Comparison of ENCODE assay signal across 20 mouse cellular contexts in the genomic region with DNA sequence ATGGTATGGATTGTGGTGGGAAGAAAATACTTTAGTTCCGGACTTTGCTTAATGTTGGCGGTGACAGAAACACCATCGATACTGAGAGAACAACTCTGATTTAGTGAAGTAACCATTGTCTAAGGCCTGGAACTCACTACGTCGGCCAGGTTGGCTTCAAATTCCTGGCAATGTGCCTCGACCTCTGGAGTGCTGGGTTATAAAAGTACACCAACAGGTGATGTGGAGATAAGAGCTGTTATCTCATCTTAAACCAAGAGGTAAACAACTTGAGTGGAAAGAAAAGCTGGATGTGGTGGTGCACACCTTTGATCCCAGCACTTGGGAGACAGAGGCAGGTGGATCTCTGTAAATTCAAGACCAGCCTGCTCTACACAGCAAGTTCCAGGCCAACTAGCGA. TPM values are rescaled to one million over a fixed set of nuclear protein-coding genes. Genes with fewer than 3 reads are reported as not detected.
"Had no signal": no experiment of that assay in that cellular context is flagged by ENCODE, and none has a peak within 500 bp of the region (broad histone marks: within the 10 kb centered on the region; RNA-seq: fewer than 3 reads in every experiment).

No protein-coding gene starts in this region.

- H3K27ac ChIP-seq: neural tube, embryonic 12.5 days; neural tube, embryonic 13.5 days; neural tube, embryonic 15.5 days; stomach, embryonic 15.5 days; stomach, postnatal 0 days had no signal

- H3K27me3 ChIP-seq: neural tube, embryonic 12.5 days; neural tube, embryonic 13.5 days; neural tube, embryonic 15.5 days; stomach, embryonic 15.5 days had no signal

- H3K9ac ChIP-seq: neural tube, embryonic 12.5 days; neural tube, embryonic 13.5 days; neural tube, embryonic 15.5 days; stomach, embryonic 15.5 days had no signal

- DNase-seq: retina, postnatal 1 day; right cerebral cortex, adult 18-20 months; right cerebral cortex, postnatal 14 days; right cerebral cortex, postnatal 25 days; right cerebral cortex, postnatal 4 days; spleen, adult 18-20 months; thymus, adult 18-20 months; thymus, adult 2 months; thymus, postnatal 14 days; thymus, postnatal 25 days; thymus, postnatal 36 days; thymus, postnatal 4 days had no signal

- H3K36me3 ChIP-seq: neural tube, embryonic 12.5 days; neural tube, embryonic 13.5 days; neural tube, embryonic 15.5 days; stomach, embryonic 15.5 days had no signal

- H3K4me1 ChIP-seq: neural tube, embryonic 12.5 days; stomach, embryonic 15.5 days had no signal

- H3K4me3 ChIP-seq: neural tube, embryonic 12.5 days; neural tube, embryonic 13.5 days; neural tube, embryonic 15.5 days; stomach, embryonic 15.5 days had no signal

RNA-seq across cellular contexts. Expression of a gene that starts 15.2 kb away (rescaled TPM):
- polyA plus RNA-seq: neural tube, embryonic 14.5 days had no signal

RNA-seq across cellular contexts. Expression of a gene that starts 58.4 kb away (rescaled TPM):
- polyA plus RNA-seq: neural tube, embryonic 12.5 days; neural tube, embryonic 13.5 days; neural tube, embryonic 14.5 days; neural tube, embryonic 15.5 days; stomach, embryonic 14.5 days; stomach, embryonic 16.5 days had no signal
